Mouse (Mus musculus) lung, postnatal 0 days (tissue): ENCODE results near the gene Cnr2.
A peak's percentile ranks its signal among the peaks of the same experiment; 100 is the strongest.

Experiments used
- CTCF ChIP-seq: IDR thresholded peaks from 2 replicates; pipeline ENCODE4 v1.5.1; 2016; ENCODE audit warnings: antibody characterized with exemption, mild to moderate bottlenecking
- EP300 ChIP-seq: IDR thresholded peaks from 2 replicates; pipeline ENCODE4 v1.6.1; 2016; ENCODE audit warnings: antibody characterized with exemption, mild to moderate bottlenecking, control low read depth

DNA sequence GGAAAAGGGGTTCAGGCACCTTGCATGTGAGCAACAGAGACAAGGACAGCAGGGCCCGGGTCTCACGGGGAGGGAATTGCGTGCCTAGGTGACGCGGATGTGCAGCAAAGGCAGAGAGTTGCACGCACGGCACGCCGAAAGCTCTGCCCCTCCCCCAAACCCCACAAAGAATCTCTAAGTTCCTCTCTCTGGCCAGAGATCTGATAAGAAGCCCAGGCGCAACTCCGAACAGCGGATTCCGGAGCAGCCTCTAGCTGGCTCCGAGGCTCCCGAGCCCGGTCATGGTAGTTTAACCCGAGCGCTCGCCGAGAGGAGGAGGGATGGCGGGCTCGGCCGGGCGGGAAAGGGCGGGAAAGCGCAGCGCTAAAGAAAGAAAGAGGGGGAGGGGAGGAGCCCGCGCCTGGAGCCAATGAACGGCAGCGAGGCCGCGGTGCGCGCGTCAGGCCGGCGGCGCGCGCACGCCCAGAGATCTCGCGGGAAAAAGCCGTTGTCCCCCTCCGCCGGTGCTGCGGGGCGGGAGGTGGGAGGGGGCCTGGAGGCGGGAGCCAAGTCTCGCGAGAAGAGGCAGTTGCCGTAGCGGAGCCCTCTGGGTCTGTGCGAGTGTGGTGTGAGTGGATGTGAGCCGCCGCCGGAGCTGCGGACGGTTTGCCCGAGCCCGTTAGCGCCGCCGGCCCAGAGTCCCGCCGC is 39.5 kb upstream of the Cnr2 start, which contains the start of gene Srsf10:
- TF ChIP-seq CTCF: no peak
- TF ChIP-seq EP300: peak; percentile 49; the same call in 1 of the 2 replicates
